Mouse (Mus musculus) stomach, embryonic 14.5 days (tissue): ENCODE data around the gene Nr1d1. TPM values are rescaled to one million over a fixed set of nuclear protein-coding genes. Genes with fewer than 3 reads are reported as not detected.
A peak's percentile ranks its signal among the peaks of the same experiment; 100 is the strongest.

Source experiments
- ATAC-seq: fragments of 200-750 bp; cut with Nextera tagmentation; 2 replicates; pipeline ENCODE4 v1.8.0; 2017; ENCODE audit warnings: low read depth, moderate TSS enrichment; ENCODE audit not compliant: insufficient number of reproducible peaks, insufficient read depth, low FRiP score
- H3K27ac ChIP-seq: fragments of 300-500 bp; sonication (generic); 2 replicates; pipeline ENCODE4 v1.5.1; 2014; ENCODE audit warnings: mild to moderate bottlenecking, low read length, moderate library complexity, mixed read lengths
- H3K27me3 ChIP-seq: fragments of 300-500 bp; sonication (generic); 2 replicates; pipeline ENCODE4 v1.6.1; 2014; ENCODE audit warnings: low read length, control low read depth, mixed read lengths; ENCODE audit not compliant: control insufficient read depth, insufficient read depth
- H3K36me3 ChIP-seq: fragments of 300-500 bp; sonication (generic); 2 replicates; pipeline ENCODE4 v1.6.1; 2014; ENCODE audit warnings: mild to moderate bottlenecking, control low read depth, low read length, moderate library complexity, mixed read lengths; ENCODE audit not compliant: control insufficient read depth, insufficient read depth
- H3K4me1 ChIP-seq: fragments of 300-500 bp; sonication (generic); 2 replicates; pipeline ENCODE4 v1.6.1; 2014; ENCODE audit warnings: low read length, control low read depth, mixed read lengths; ENCODE audit not compliant: control insufficient read depth, insufficient read depth
- H3K4me2 ChIP-seq: fragments of 300-500 bp; sonication (generic); replicated peaks from 2 replicates; pipeline ENCODE4 v1.6.1; 2014; ENCODE audit warnings: low read depth, low read length, control low read depth
- H3K4me3 ChIP-seq: fragments of 300-500 bp; sonication (generic); 2 replicates; pipeline ENCODE4 v1.5.1; 2014; ENCODE audit warnings: low read depth, low read length, control low read depth
- H3K9ac ChIP-seq: fragments of 300-500 bp; sonication (generic); replicated peaks from 2 replicates; pipeline ENCODE4 v1.6.1; 2014; ENCODE audit warnings: low read depth, mild to moderate bottlenecking, control low read depth, low read length, moderate library complexity, mixed read lengths
- H3K9me3 ChIP-seq: fragments of 300-500 bp; sonication (generic); 2 replicates; pipeline ENCODE4 v1.6.1; 2016; ENCODE audit warnings: low read depth, low read length, control low read depth; ENCODE audit not compliant: control insufficient read depth
- WGBS: fragments of 180-500 bp; shearing (Covaris S2); extraction: QIAGEN DNeasy Blood & Tissue Kit; methylation state at CpG from one replicate; pipeline ENCODE4 v1.1.7; 2014; 5-methylcytosine and 5-hydroxymethylcytosine counted together
- polyA plus RNA-seq: library from polyadenylated mRNA; unstranded; fragments of >200 nt; fragmentation: Nextera tagmentation; extraction: Ambion mirVana; gene quantifications from 2 replicates; pipeline ENCODE4 v1.2.1, GENCODE M21; 2014

Gene Nr1d1
- polyA plus RNA-seq, 1 experiment from 2014 or later = 1.7 TPM

DNA sequence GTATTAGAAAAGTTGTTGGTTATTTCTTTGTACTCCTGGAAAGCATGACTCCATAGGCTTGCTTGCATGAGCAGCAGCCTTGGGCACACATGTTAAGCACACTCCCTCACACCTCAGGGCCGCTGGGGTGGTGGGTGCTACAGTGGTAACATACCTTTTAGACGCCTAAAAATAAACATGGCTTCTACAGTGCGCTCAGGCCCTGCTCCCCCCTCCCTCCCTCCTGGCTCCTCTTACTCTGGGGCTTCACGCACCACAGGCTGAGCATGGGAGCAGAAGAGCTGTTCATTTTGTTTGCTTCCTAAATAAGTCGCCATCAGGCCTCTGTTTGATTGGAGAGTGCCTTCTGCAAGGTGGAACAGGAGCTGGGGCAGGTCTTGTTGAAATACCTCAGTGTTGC is 22.2 kb upstream of the Nr1d1 start:
- ATAC-seq = no peak
- 2% methylated on average over 5 of the region's 5 CpGs for WGBS
- Histone ChIP-seq H3K36me3 (peaks cover 38% of the 10 kb centered on the region), H3K9ac (peak overlapping the region; percentile 100), H3K4me1 (peaks cover 23% of the 10 kb centered on the region; the same call in 1 of the 2 replicates), H3K9me3 (no peaks in the 10 kb centered on the region), H3K4me3 (peak overlapping the region; percentile 100), H3K27me3 (no peaks in the 10 kb centered on the region), H3K4me2 (peak overlapping the region; percentile 96), H3K27ac (peak overlapping the region; percentile 100; the same call in 1 of the 2 replicates)

GRCm38 (mm10) chr11:98796515-98797216 is 21.5 kb upstream of the Nr1d1 start:
- peak overlapping the region; percentile 100 for H3K9ac ChIP-seq
- H3K4me3 ChIP-seq = peak overlapping the region; percentile 100
- H3K27ac ChIP-seq = peak overlapping the region; percentile 100
- ATAC-seq = peak; percentile 33; the same call in 1 of the 2 replicates
- H3K36me3 ChIP-seq = peaks cover 32% of the 10 kb centered on the region
- H3K9me3 ChIP-seq = no peaks in the 10 kb centered on the region
- H3K27me3 ChIP-seq = no peaks in the 10 kb centered on the region
- WGBS = under 1% methylated on average over 23 of the region's 23 CpGs
- H3K4me1 ChIP-seq = peaks cover 25% of the 10 kb centered on the region; the same call in 1 of the 2 replicates
- peak overlapping the region; percentile 96 for H3K4me2 ChIP-seq

- WGBS = under 1% methylated on average over 72 of the region's 74 CpGs
- H3K4me2 ChIP-seq = peak overlapping the region; percentile 96
- peak overlapping the region; percentile 100 for H3K4me3 ChIP-seq
- peaks cover 24% of the 10 kb centered on the region for H3K36me3 ChIP-seq
- H3K9me3 ChIP-seq = no peaks in the 10 kb centered on the region
- peak overlapping the region; percentile 100 for H3K27ac ChIP-seq
- peak overlapping the region; percentile 100 for H3K9ac ChIP-seq
- H3K27me3 ChIP-seq = no peaks in the 10 kb centered on the region
- peaks cover 25% of the 10 kb centered on the region; the same call in 1 of the 2 replicates for H3K4me1 ChIP-seq
- peak; percentile 35 for ATAC-seq
These were observed 20.8 kb upstream of the Nr1d1 start for GRCm38 (mm10) chr11:98795714-98796514.

DNA sequence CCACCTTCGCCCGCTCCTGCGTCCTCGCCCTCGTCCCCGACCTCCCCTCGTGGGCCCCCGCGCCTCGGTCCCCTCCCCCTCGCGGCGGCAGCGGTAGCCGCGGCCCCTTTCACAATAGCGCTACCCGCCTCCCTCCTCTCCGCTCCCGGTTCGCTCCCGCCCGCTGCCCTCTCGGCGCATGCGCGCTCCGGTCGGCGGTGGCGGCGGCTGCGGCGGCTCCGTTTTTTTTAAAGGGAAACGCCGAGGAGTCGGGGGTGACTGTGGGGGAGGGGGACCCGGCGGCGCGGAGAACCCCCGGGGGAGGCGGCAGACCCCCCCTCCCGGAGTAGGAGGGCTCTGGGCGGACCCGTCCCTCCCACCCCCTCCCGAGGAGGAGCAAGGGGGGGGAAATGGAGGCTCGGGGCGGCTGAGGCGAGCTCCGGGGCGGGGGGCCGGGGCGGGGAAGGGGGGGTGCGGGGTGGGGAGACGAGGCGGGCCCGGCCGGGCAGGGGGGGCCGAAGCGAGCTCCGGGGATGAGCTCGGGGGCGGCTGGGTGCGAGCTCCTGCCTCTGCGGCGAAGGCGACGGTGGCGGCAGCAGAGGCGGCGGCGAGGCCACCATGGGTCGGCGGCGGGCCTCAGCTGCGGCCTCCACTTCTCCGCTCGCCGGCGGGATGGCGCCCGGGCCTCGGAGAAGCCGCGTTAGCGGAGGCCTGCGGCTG is 20.0 kb upstream of the Nr1d1 start, which contains the start of gene Msl1:
TSS of gene Msl1 (plus strand) at position 502 of the 699 bp plus-strand sequence.
- Histone ChIP-seq H3K4me3 (peak within 1 kb of the TSS; percentile 100), H3K4me2 (peak within 1 kb of the TSS; percentile 96), H3K4me1 (peaks cover 25% of the 10 kb centered on the region; the same call in 1 of the 2 replicates), H3K27me3 (no peaks in the 10 kb centered on the region), H3K36me3 (peaks cover 17% of the 10 kb centered on the region), H3K27ac (peak within 1 kb of the TSS; percentile 100), H3K9me3 (no peaks in the 10 kb centered on the region), H3K9ac (peak within 1 kb of the TSS; percentile 100)
- peak; percentile 73 for ATAC-seq
- WGBS = 2% methylated on average over 59 of the region's 89 CpGs

DNA sequence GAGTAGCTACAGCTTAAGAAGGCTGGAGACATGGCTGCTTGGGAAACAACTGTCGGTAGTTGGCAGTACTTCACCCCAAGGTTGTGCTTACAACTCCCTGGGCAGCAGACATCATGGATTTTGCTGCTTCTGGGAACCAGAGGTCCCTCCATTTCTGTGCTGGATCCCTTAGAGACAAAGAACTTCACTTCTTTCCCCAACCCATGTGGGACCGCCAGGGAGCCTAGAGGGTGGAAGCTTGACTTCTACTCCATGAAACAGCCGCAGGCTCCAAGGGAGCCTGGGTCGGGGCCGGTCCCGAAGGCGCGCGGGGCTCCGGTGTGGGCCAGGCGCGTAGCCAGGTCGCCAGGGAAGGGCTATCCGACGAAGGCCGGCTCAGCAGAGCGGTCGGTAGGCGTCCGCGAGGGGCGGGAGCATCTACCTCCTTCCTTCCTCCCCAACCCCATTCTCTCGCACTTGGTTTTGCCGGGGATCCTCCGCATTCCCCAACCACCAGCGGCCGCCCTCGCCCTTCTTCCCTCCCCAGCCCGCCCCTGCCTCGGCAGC is 19.4 kb upstream of the Nr1d1 start:
- H3K36me3 ChIP-seq = peaks cover 11% of the 10 kb centered on the region; the same call in 1 of the 2 replicates
- under 1% methylated on average over 30 of the region's 30 CpGs for WGBS

GRCm38 (mm10) chr11:98792081-98792480 is 16.9 kb upstream of the Nr1d1 start:
- Histone ChIP-seq H3K9ac (no peak overlapping the region), H3K4me1 (peaks cover 16% of the 10 kb centered on the region; the same call in 1 of the 2 replicates)

More for the DNA sequence above, 19.4 kb upstream of the Nr1d1 start:
- Histone ChIP-seq H3K4me3 (peak overlapping the region; percentile 100), H3K9me3 (no peaks in the 10 kb centered on the region), H3K4me2 (peak overlapping the region; percentile 96), H3K4me1 (peaks cover 27% of the 10 kb centered on the region; the same call in 1 of the 2 replicates), H3K27ac (peak overlapping the region; percentile 100), H3K27me3 (no peaks in the 10 kb centered on the region), H3K9ac (peak overlapping the region; percentile 100)
- ATAC-seq = peak; percentile 1; the same call in 1 of the 2 replicates

DNA sequence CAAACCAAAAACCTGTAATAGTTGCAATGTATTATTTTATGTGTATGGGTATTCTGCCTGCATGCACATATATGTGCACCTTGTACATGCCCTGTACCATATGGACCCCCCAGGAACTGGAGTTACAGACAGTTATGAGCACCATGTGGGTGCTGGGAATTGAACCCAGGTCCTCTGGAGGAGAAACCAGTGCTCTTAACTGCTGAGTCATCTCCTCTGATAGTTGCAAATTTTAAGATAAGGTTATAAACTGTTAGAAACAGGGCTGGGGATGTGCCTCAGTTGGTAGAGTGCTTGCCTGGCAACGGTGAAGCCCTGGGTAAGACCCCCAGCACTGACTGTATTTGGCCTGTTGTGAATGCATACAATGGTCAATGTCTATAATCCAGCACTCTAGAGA is 16.3 kb upstream of the Nr1d1 start:
- Histone ChIP-seq H3K4me1 (peaks cover 23% of the 10 kb centered on the region), H3K36me3 (no peaks in the 10 kb centered on the region), H3K9ac (no peak overlapping the region), H3K9me3 (no peaks in the 10 kb centered on the region), H3K4me2 (no peak overlapping the region), H3K27me3 (no peaks in the 10 kb centered on the region), H3K27ac (no peak overlapping the region), H3K4me3 (no peak overlapping the region)
- no peak for ATAC-seq
- 79% methylated on average over 1 of the region's 1 CpGs for WGBS

More at GRCm38 (mm10) chr11:98792081-98792480, 16.9 kb upstream of the Nr1d1 start:
- Histone ChIP-seq H3K27ac (no peak overlapping the region), H3K4me2 (no peak overlapping the region), H3K27me3 (no peaks in the 10 kb centered on the region), H3K36me3 (no peaks in the 10 kb centered on the region), H3K9me3 (no peaks in the 10 kb centered on the region), H3K4me3 (no peak overlapping the region)
- 16% methylated on average over 4 of the region's 4 CpGs for WGBS
- ATAC-seq = no peak
